Mouse (Mus musculus) left cerebral cortex, adult 2 months (tissue): Measurements from ENCODE around the gene Ctdspl. TPM values are rescaled to one million over a fixed set of nuclear protein-coding genes. Genes with fewer than 3 reads are reported as not detected.
A peak's percentile ranks its signal among the peaks of the same experiment; 100 is the strongest.

Experiments used
- DNase-seq, 2 experiments: peaks; one replicate each; pipeline ENCODE4 v3.0.0; 2021 to 2022; ENCODE audit warnings: low spot score in 2 of 2, mixed read lengths in 1 of 2; ENCODE audit errors: extremely low spot score in 1 of 2
- H3K27ac ChIP-seq: fragments of 200-600 bp; 2 replicates; pipeline ENCODE4 v1.8.1; 2022
- H3K4me3 ChIP-seq: fragments of 200-600 bp; 2 replicates; pipeline ENCODE4 v1.8.1; 2022
- CTCF ChIP-seq: fragments of 200-600 bp; IDR thresholded peaks from 2 replicates; pipeline ENCODE4 v1.8.1; 2022; ENCODE audit warnings: antibody characterized with exemption, mild to moderate bottlenecking, moderate library complexity
- intact Hi-C: fragments of 180-260 bp; cut with DNase I; formaldehyde crosslinking; loops from one replicate; pipeline ENCODE4 v1.15.1; 2025
- long read RNA-seq, 2 experiments: library from polyadenylated mRNA; stranded (forward); transcript quantifications; one replicate each; pipeline ENCODE4 v2.0.0; 2021; ENCODE audit warnings: borderline mapping rate in 2 of 2
- total RNA-seq, 2 experiments: library from RNA; stranded (reverse); gene quantifications; 2 replicates each; pipeline ENCODE4 v1.2.3; 2021

The Ctdspl gene
- 10 to 100 TPM; 33.9 to 37.5 TPM for total RNA-seq
- long read RNA-seq, experiment 1, full-length matches to known transcripts, result 18 of 28 reads
- long read RNA-seq, experiment 1, partial matches to known transcripts, result 3 of 28 reads
- long read RNA-seq, experiment 1, other reads (novel, unspliced or antisense), result 7 of 28 reads
- long read RNA-seq, experiment 2, full-length matches to known transcripts, result 12 of 19 reads
- long read RNA-seq, experiment 2, partial matches to known transcripts, result 1 of 19 reads
- long read RNA-seq, experiment 2, other reads (novel, unspliced or antisense), result 6 of 19 reads

DNA sequence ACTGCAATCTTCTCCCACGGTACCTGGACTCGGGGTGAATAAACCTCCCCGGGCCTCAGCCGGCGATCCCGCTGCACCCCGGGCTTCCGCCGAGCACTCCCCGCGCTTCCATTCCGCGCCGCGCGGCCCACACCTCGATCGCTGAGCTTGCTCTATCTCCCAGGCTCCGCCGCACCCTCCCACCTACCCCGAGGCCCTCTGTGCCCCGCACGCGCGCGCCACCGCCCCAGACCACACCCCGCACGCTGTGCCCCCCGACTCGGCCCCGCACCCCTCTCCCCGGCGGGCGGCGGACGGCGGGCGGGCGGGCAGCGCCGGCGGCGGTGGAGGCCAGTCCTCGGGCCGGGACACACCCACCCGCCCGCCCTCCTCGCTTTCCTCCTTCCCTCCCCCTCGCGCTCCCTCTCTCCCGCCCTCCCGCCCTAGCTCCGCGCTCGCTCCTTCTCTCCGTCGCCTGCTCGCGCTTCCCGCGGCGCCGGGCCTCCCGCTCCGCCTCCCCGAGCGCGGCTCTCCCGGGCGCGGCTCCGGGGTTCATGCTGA lies at the start of gene Ctdspl:
Gene Ctdspl (plus strand): TSS at position 343 of the 540 bp plus-strand sequence.
- TF ChIP-seq CTCF, result no peak
- Histone ChIP-seq H3K4me3 (peak within 1 kb of the TSS; percentile 81), H3K27ac (peak within 1 kb of the TSS; percentile 94)
- intact Hi-C loops, result loop anchor here (2.0 to 10.0 kb wide), 2 partner anchors 27 to 399 kb away; partner anchors contain the start of gene Oxsr1
- peak; percentile 69 to 73 for DNase-seq

DNA sequence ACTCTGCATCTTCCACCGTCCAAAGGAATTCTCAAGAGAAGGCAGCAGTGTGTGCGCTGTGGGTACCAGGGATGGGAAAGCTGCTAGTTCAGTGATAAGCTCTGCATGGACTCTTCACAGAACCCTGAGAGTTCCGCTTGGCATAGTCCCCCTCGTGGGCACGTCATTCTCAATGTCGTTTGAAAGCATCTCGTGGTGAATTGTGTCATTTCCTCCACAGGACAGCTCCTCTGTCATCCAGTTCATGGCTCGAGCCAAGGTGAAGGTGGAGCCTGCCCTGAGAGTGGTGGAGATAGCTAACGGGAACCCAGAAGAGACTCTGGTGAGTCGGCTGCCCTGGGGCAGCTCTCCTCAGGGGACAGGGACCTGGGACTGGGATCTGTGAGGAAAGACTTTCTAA lies 49.4 kb upstream of the Ctdspl start:
- no peak for TF ChIP-seq CTCF
- intact Hi-C loops, result no loop called here
- DNase-seq, result no peak
- no peak overlapping the region for H3K27ac ChIP-seq
- H3K4me3 ChIP-seq, result no peak overlapping the region

DNA sequence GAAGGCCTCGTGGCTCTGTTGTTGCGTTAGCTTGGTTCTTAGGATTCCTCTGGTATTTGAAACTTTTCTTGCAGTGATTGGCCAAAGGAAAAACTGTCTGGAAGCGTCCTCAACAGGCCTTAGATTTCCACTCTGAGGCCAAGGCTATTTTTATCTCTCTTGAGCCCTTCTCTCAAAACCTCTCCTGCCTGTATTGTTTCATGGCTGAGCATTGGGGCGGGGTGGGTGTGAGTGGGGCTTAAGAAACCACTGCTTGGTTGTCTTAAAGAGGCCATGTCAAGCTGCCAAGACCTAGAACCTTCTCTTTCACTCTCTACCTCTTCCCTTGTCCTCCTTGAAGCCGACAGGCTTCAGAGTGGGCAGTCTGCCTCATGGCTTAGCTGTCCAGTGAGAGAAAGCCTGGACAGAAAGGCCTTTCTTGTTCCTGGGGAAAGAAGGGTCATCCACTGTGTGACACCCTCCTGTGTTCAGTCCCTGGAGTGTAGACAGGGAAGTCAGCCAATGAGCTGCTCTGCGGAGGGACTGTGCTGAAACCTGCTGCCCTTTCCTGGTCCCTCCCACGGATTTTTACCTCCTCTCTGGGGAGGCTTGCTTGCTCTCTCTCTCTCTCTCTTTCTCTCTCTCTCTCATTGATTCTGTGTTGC lies 48.8 kb upstream of the Ctdspl start:
- Histone ChIP-seq H3K27ac (no peak overlapping the region), H3K4me3 (no peak overlapping the region)
- intact Hi-C loops, result no loop called here
- no peak for TF ChIP-seq CTCF
- no peak for DNase-seq

DNA sequence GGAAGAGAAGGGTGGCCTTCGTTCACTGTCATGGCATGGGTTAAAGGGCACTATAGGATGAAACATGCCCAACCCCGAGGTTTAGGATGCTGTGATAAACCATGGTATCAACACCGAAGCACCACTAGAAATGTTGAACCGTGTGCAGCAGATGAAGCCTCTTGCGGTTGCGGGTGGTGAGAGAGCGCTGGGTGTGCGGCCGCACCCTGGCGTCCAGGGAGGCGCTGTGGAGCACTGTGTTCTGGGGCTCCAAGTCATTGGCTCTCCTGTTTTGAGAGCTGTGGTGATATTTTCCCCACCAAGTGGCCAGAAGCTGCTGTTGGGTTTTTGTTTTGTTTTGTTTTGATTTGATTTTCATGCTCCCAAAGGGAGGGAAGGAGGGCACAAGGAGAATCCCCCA lies 47.7 kb upstream of the Ctdspl start:
- Histone ChIP-seq H3K27ac (no peak overlapping the region), H3K4me3 (no peak overlapping the region)
- TF ChIP-seq CTCF, result no peak
- no peak for DNase-seq
- intact Hi-C loops, result no loop called here

DNA sequence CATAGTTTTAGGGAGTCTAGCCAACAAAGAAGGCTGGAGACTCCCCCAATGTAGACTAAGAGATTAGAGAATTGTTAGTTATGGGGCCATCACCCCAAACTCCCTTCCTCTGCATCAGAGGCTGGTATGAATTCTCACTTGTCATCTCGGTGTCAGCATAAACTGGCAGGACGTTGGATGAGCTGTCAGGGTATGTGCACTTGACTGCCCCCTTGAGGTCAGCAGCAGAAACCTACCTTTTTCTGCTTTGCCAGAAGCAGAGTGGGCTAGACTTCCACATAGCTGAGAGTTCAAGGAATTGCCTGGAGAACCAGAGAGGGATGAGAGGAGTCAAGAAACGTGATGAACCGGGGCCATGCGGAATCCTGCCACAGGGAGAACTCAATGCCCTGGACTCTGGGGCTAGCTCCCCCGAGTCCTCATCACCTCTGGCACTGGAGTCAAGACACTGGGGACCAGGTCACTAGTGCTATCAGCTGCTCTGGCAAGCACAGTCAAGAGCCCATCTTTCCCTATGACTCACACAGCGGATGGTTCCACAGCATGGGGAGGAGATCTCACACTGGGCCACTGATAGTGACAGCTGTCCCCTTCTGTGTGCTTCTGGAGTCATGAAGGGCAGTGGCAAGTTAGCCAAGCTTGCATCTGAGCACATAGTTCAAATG lies 44.8 kb upstream of the Ctdspl start:
- intact Hi-C loops, result no loop called here
- Histone ChIP-seq H3K27ac (no peak overlapping the region), H3K4me3 (no peak overlapping the region)
- DNase-seq, result no peak
- TF ChIP-seq CTCF, result peak; percentile 55

DNA sequence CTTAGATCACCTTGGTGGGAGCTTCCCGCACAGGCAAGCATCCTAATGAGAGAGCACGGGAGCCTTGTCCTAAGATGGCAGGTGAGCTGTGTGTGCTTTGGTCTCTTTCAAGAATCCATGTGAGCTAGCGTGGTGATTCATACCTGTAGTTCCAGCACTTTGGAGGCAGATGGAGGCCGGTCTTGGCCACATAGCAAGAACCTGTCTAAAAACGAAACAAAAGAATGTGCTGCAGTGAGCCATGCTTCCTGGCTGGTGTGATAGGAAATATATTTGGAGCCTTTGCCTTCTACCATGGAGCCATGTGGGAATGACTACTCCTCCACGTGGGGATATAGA lies 44.3 kb upstream of the Ctdspl start:
- no peak for DNase-seq
- Histone ChIP-seq H3K4me3 (no peak overlapping the region), H3K27ac (no peak overlapping the region)
- TF ChIP-seq CTCF, result no peak
- intact Hi-C loops, result no loop called here

DNA sequence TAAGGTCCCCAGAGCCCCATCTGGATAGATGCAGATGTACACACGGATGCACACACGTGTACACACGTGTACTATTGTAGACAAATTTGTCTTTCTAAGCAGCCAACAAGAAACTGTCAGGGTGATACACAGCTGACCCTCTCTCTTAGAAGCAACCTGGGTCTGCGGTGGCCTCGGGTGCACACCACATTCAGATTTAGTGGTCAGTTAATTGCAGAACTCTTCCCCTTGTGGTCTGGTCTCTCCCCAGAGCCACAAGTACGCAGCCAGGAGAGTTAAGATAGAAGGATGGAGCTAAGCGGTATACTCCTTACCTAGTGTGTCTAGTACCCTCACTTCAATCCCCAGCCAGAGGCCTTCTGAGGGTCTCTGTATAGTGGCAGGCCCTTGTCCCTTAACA lies 43.1 kb upstream of the Ctdspl start:
- intact Hi-C loops, result no loop called here
- Histone ChIP-seq H3K27ac (no peak overlapping the region), H3K4me3 (no peak overlapping the region)
- no peak for TF ChIP-seq CTCF
- DNase-seq, result no peak

DNA sequence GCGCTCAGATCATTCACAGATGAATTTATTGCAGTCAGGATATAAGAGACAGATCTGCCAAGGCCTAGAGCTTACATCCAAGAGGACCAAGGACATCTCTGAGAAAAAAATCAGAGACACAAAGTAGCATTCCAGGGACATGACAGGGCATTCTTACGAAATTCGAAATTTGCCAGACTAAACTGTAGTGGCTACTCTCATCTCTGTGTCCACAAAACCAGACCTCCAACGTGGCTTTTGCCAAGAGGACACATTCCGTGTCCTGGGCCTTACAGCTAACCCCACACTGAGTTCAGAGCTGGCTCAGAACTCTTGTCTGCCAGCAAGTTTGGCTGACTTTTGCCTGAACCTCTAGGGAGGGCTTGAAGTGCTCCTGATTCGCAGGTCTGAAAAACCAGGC lies 40.5 kb upstream of the Ctdspl start:
- H3K27ac ChIP-seq, result no peak overlapping the region
- no peak for DNase-seq
- H3K4me3 ChIP-seq, result no peak overlapping the region
- no peak for TF ChIP-seq CTCF
- intact Hi-C loops, result no loop called here

DNA sequence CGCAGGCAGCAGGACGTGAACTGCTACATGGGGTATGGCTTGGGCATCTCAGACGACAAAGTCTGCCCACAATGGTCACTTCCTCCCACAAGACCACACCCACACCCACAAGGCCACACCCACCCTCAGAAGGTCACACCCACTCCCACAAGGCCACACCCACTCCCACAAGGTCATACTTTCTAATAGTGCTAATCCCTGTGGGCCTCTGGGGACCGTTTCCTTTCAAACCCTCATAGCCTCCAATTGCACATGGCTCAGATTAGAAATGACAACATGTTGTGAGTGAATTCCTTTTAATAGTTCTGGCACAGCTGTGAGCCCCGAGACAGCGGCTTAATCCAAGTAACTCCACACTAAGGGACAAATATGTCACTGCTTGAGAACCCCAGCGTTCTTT lies 39.1 kb upstream of the Ctdspl start:
- TF ChIP-seq CTCF, result no peak
- H3K27ac ChIP-seq, result no peak overlapping the region
- no peak overlapping the region for H3K4me3 ChIP-seq
- DNase-seq, result no peak
- intact Hi-C loops, result no loop called here

DNA sequence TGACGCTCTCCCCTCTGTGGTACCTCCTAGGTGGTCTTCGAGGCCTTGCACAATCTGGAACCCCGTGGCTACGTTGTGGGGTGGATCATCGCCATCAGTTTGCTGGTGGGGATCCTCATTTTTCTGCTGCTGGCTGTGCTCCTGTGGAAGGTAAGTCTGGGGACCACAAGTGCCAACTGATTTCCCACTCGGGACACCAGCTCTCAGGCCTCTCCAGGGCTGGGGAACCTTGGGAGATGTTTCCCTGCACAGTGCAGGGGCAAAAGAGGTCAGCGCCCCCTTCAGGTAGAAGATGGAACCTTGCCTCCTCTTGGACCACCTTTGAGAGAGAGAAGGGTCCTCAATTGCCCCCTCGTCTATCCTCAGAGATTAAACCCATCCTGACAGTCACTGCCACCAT lies 38.5 kb upstream of the Ctdspl start:
- Histone ChIP-seq H3K4me3 (no peak overlapping the region), H3K27ac (no peak overlapping the region)
- intact Hi-C loops, result no loop called here
- no peak for DNase-seq
- TF ChIP-seq CTCF, result no peak; the same call in none of the 2 replicates

DNA sequence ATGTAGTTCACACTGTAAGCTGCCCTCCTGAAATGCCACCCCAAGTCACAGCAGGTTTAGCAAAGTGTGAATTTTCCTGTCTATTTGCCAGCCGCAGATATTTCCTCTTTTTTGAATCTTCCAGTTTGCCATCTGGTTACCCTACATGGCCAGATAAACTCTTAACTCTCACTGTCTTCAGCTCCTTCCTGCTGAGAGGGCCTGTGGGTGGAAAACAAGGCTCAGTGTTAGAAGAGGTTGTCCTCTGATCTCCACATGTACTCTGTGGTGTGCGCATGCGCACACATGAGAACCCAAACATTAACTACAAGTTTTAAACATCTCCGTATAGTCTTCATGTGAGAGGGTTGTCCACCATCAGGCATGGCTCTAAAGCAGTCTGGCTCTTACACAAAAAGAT lies 36.1 kb upstream of the Ctdspl start:
- intact Hi-C loops, result no loop called here

DNA sequence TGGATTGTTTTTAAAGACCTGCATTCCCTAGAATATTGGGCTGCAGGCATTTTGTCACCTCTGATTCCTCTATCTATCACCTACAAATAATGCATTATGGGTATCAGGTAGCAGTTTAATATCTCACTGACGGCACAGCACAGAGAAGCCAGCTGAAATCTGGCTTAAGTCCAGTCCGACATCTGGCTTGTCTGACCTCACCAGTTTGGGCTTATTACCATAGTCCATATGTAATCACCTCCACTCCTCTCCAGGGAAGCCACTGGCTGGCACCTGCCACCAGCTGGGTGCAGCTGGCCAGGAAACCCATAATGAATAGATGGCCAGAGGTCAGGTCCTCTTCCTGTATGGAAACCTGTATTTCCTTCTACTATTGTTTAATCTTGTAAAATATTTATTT lies 35.6 kb upstream of the Ctdspl start:
- Histone ChIP-seq H3K4me3 (no peak overlapping the region), H3K27ac (no peak overlapping the region)
- DNase-seq, result no peak
- intact Hi-C loops, result no loop called here
- TF ChIP-seq CTCF, result no peak

More for the DNA sequence above, 36.1 kb upstream of the Ctdspl start:
- no peak for DNase-seq
- no peak overlapping the region for H3K4me3 ChIP-seq
- H3K27ac ChIP-seq, result no peak overlapping the region
- no peak for TF ChIP-seq CTCF
